Mouse (Mus musculus) erythroblast, embryonic 14.5 days (primary cell): ENCODE results near the gene Dph2. TPM values are rescaled to one million over a fixed set of nuclear protein-coding genes. Genes with fewer than 3 reads are reported as not detected.
A peak's percentile ranks its signal among the peaks of the same experiment; 100 is the strongest.

Experiments used
- H3K27me3 ChIP-seq: 2 replicates; pipeline ENCODE4 v1.6.1; 2012; ENCODE audit warnings: inconsistent platforms; ENCODE audit not compliant: control insufficient read depth
- H3K36me3 ChIP-seq: 2 replicates; pipeline ENCODE4 v1.6.1; 2012; ENCODE audit warnings: mild to moderate bottlenecking, inconsistent platforms; ENCODE audit not compliant: control insufficient read depth
- H3K4me1 ChIP-seq: 2 replicates; pipeline ENCODE4 v1.6.1; 2012; ENCODE audit warnings: inconsistent platforms; ENCODE audit not compliant: control insufficient read depth
- H3K4me3 ChIP-seq: replicated peaks from 2 replicates; pipeline ENCODE3; 2012; ENCODE audit warnings: moderate library complexity, mild to moderate bottlenecking, inconsistent platforms
- H3K9me3 ChIP-seq: 2 replicates; pipeline ENCODE4 v1.6.1; 2012; ENCODE audit warnings: low read length, inconsistent platforms, mixed read lengths; ENCODE audit not compliant: control insufficient read depth
- GATA1 ChIP-seq: IDR thresholded peaks from 2 replicates; pipeline ENCODE4 v1.6.1; 2012; ENCODE audit warnings: low read length, inconsistent platforms, mixed read lengths
- TAL1 ChIP-seq: IDR thresholded peaks from 3 replicates; pipeline ENCODE4 v1.6.1; 2012; ENCODE audit warnings: low read length, inconsistent platforms, mixed read lengths
- polyA plus RNA-seq: library from polyadenylated mRNA; stranded (reverse); fragments of >175 nt; gene quantifications from 2 replicates; pipeline ENCODE4 v1.2.3, GENCODE M21; 2012

Gene Dph2
- polyA plus RNA-seq, 1 experiment = 0.31 TPM

- Histone ChIP-seq H3K27me3 (no peaks in the 10 kb centered on the region; the same call in 1 of the 2 replicates), H3K9me3 (no peaks in the 10 kb centered on the region), H3K4me3 (no peak overlapping the region), H3K36me3 (peaks cover 100% of the 10 kb centered on the region), H3K4me1 (peaks cover 91% of the 10 kb centered on the region)
- no peak for TF ChIP-seq TAL1
- no peak for TF ChIP-seq GATA1
Observed at GRCm38 (mm10) chr4:117843101-117843500, 48.7 kb downstream of the Dph2 start.

- peaks cover 94% of the 10 kb centered on the region for H3K4me1 ChIP-seq
- no peaks in the 10 kb centered on the region; the same call in 1 of the 2 replicates for H3K27me3 ChIP-seq
- peaks cover 100% of the 10 kb centered on the region for H3K36me3 ChIP-seq
- H3K4me3 ChIP-seq = no peak overlapping the region
- no peaks in the 10 kb centered on the region for H3K9me3 ChIP-seq
- TF ChIP-seq TAL1 (no peak), GATA1 (no peak)
Observed at GRCm38 (mm10) chr4:117841566-117841965, 50.3 kb downstream of the Dph2 start.

GRCm38 (mm10) chr4:117840821-117841220 lies 51.0 kb downstream of the Dph2 start:
- no peak overlapping the region for H3K4me3 ChIP-seq
- peaks cover 86% of the 10 kb centered on the region for H3K4me1 ChIP-seq
- no peak for TF ChIP-seq TAL1
- TF ChIP-seq GATA1 = no peak
- peaks cover 99% of the 10 kb centered on the region for H3K36me3 ChIP-seq
- H3K9me3 ChIP-seq = no peaks in the 10 kb centered on the region
- no peaks in the 10 kb centered on the region; the same call in 1 of the 2 replicates for H3K27me3 ChIP-seq

GRCm38 (mm10) chr4:117839366-117839765 lies 52.5 kb downstream of the Dph2 start:
- Histone ChIP-seq H3K9me3 (no peaks in the 10 kb centered on the region), H3K36me3 (peaks cover 90% of the 10 kb centered on the region), H3K27me3 (no peaks in the 10 kb centered on the region), H3K4me1 (peaks cover 78% of the 10 kb centered on the region), H3K4me3 (peak overlapping the region; percentile 19)
- TF ChIP-seq GATA1 = no peak
- TF ChIP-seq TAL1 = no peak

Other genes with a start within 250 kb of the Dph2 start
- 1.7 and 2.1 TPM in 2 replicates for gene Dmap1, start 209.8 kb downstream of the Dph2 start, polyA plus RNA-seq
- not detected in 2 replicates for gene Gm12845, start 167.6 kb downstream of the Dph2 start, polyA plus RNA-seq
- not detected in 2 replicates for gene Klf17, start 126.4 kb downstream of the Dph2 start, polyA plus RNA-seq
- 82.3 and 94.8 TPM in 2 replicates for gene Slc6a9, start 57.5 kb downstream of the Dph2 start, polyA plus RNA-seq
- 0.06 and 0.07 TPM in 2 replicates for gene Ccdc24, start 19.5 kb downstream of the Dph2 start, polyA plus RNA-seq
- gene B4galt2, start 8.5 kb downstream of the Dph2 start, polyA plus RNA-seq = 0.23 and 0.25 TPM in 2 replicates
- gene Atp6v0b, start 4.7 kb downstream of the Dph2 start, polyA plus RNA-seq = 37.5 and 76.2 TPM in 2 replicates
- gene Ipo13, start 23.0 kb upstream of the Dph2 start, polyA plus RNA-seq = 3.5 and 3.8 TPM in 2 replicates
- 4.5 and 4.9 TPM in 2 replicates for gene Artn, start 37.7 kb upstream of the Dph2 start, polyA plus RNA-seq
- 0.70 and 0.85 TPM in 2 replicates for gene St3gal3, start 242.9 kb upstream of the Dph2 start, polyA plus RNA-seq